Mouse (Mus musculus) ES-E14 (cell line): ENCODE results near the gene Tacc2.

ENCODE experiments used
- HCFC1 ChIP-seq: IDR thresholded peaks from 2 replicates; pipeline ENCODE4 v1.6.1; 2012; ENCODE audit warnings: low read length, inconsistent platforms, borderline replicate concordance; ENCODE audit not compliant: insufficient read depth
- MAFK ChIP-seq: IDR thresholded peaks from 2 replicates; pipeline ENCODE4 v1.6.1; 2014; ENCODE audit warnings: mild to moderate bottlenecking, low read depth, low read length, inconsistent platforms; ENCODE audit not compliant: insufficient read depth
- ZC3H11A ChIP-seq: IDR thresholded peaks from 2 replicates; pipeline ENCODE4 v1.6.1; 2012; ENCODE audit warnings: low read depth, mild to moderate bottlenecking, inconsistent platforms, low read length, borderline replicate concordance

GRCm38 (mm10) chr7:130688601-130689000 is 111.4 kb downstream of the Tacc2 start:
- no peak for TF ChIP-seq HCFC1
- TF ChIP-seq ZC3H11A, result no peak
- TF ChIP-seq MAFK, result no peak
